Mouse (Mus musculus): Measurements from ENCODE around the gene Cd274. TPM values are rescaled to one million over a fixed set of nuclear protein-coding genes. Genes with fewer than 3 reads are reported as not detected.
"Not testable (repeated sequence)": the region's sequence is repeated elsewhere in the genome, so short reads cannot be mapped to it uniquely, and the experiment has no call there.

The Cd274 gene
- total and polyA plus RNA-seq, 3 experiments: 6.7 to 15.9 (median 7.4) TPM

DNA sequence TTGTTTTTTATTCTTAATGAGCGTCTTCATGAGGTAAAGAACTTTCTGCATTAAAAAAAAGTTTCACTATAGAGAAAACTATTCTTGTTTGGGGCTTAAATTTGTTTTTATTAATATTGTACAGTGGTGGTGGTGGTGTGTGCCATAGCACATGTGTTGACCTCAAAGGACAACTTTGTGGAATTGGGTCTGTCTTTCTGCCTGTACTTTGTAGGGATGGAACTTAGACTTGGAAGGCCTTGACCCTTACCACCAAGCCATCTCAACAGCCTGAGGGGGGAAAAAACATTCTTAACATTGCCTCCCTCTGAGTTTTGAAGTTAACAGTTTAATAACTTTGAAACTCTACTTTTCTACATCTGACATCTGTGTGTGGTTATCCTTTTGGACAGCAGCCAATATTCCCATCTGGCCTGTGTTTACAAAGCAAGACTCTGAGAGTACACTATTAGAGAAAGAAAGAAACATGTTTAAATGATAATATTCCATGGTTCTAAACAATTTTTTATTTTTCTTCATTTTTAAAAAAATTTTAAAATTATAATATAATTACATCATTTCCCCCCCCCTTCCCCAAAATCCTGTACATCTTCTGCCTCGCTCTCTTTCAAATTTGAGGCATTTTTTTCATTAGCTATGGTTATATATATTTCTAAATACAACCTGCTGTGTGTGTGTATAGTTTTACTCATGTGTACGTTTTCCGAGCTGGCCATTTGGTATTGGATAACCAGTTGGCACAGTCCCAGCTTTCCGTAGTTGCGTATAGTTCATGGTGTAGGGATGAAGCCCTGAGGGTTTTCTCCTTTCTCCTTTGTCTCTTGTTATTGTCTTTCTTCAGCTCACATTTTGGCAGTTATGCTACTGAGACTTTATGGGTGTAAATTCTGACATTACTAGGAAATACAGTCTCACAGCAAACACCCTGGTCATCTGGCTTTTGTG, 45.5 kb downstream of the Cd274 start:
- Histone ChIP-seq H3K36me3 (replicated peaks in 1 of 2; ENCODE audit: control insufficient read depth in 1 of 2, insufficient read depth in 1 of 2, low read length in 1 of 2) (no peaks in the 10 kb centered on the region), H3K79me2 (replicated peaks; ENCODE audit: control insufficient read depth, extremely low read depth, insufficient read depth, poor library complexity, severe bottlenecking) (no peaks in the 10 kb centered on the region), H3K4me1 (ENCODE audit: control insufficient read depth in 1 of 2, insufficient read depth in 2 of 2) (peaks cover 9 to 30% of the 10 kb centered on the region in 2 experiments), H3K27ac (ENCODE audit: insufficient read depth, low read depth) (no peak overlapping the region), H3K27me3 (replicated peaks) (no peaks in the 10 kb centered on the region), H3K4me2 (ENCODE audit: insufficient read depth, low read depth, poor library complexity, severe bottlenecking) (no peak overlapping the region), H3K4me3 (replicated peaks in 1 of 3; ENCODE audit: low read depth in 2 of 3, low read length in 2 of 3, poor library complexity in 1 of 3) (no peak overlapping the region), H3K9ac (ENCODE audit: insufficient read depth, low read depth) (no peak overlapping the region), H3K9me3 (replicated peaks; ENCODE audit: low read length) (no peaks in the 10 kb centered on the region)
- no peak for DNase-seq (ENCODE audit: extremely low read depth)
- in situ Hi-C loops (cut with MboI; ENCODE audit: low pct_ligation_motif_present, low pct_unique_long_range_greater_than_20kb, low sequenced_read_pairs) (no loop called here), dilution Hi-C loops (cut with MboI; ENCODE audit: extremely low pct_ligation_motif_present, extremely low pct_unique_long_range_greater_than_20kb, low sequenced_read_pairs) (no loop called here)
- TF ChIP-seq USF2 (conservative IDR thresholded peaks at IDR 0.05; ENCODE audit: low read depth, low read length) (no peak), USF1 (IDR thresholded peaks at IDR 0.05; ENCODE audit: low read depth, low read length) (no peak), BHLHE40 (IDR thresholded peaks at IDR 0.05; ENCODE audit: low read depth, low read length) (no peak), SMC3 (IDR thresholded peaks at IDR 0.05; ENCODE audit: low read depth, low read length) (no peak), TBP (conservative IDR thresholded peaks at IDR 0.05; ENCODE audit: low read depth, low read length) (no peak), CHD1 (IDR thresholded peaks at IDR 0.05; ENCODE audit: low read depth, low read length) (no peak), ZMIZ1 (IDR thresholded peaks at IDR 0.05; ENCODE audit: low read depth, low read length) (no peak), MXI1 (IDR thresholded peaks at IDR 0.05; ENCODE audit: low read depth, low read length) (no peak), CHD2 (IDR thresholded peaks at IDR 0.05; ENCODE audit: low read length) (no peak), PAX5 (IDR thresholded peaks at IDR 0.05; ENCODE audit: low read length) (no peak), CTCF (conservative IDR thresholded peaks at IDR 0.05 in 1 of 2, IDR thresholded peaks at IDR 0.05 in 1 of 2; ENCODE audit: low read depth in 2 of 2, low read length in 2 of 2) (no peak), MAFK (IDR thresholded peaks at IDR 0.05; ENCODE audit: insufficient replicate concordance, low read length) (no peak), RCOR1 (conservative IDR thresholded peaks at IDR 0.05; ENCODE audit: low read depth, low read length) (no peak)

DNA sequence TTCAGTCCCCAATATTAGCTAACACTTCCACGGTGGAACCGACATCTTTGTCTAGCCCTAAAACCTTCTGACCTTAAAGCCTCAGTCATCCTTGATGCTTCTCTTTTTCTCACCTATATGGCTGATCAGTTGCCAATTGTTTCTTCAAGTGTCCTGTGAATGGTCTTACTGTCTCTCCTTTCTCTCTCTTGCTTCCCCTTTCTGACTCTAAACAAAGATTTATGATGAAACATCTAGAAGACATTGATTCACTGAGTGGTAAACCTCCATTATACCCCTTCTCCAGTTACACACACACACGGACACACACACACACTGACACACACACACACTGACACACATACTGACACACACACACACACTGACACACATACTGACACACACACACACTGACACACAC, 47.3 kb downstream of the Cd274 start:
- H3K27me3 ChIP-seq (replicated peaks): no peaks in the 10 kb centered on the region
- H3K4me1 ChIP-seq (ENCODE audit: control insufficient read depth in 1 of 2, insufficient read depth in 2 of 2): peaks cover 13 to 44% of the 10 kb centered on the region in 2 experiments
- no peak for DNase-seq (ENCODE audit: extremely low read depth)
- H3K4me3 ChIP-seq (replicated peaks in 1 of 3; ENCODE audit: low read depth in 2 of 3, low read length in 2 of 3, poor library complexity in 1 of 3): peak overlapping the region in 1 of 3 experiments; percentile 52
- no peaks in the 10 kb centered on the region for H3K9me3 ChIP-seq (replicated peaks; ENCODE audit: low read length)
- H3K9ac ChIP-seq (ENCODE audit: insufficient read depth, low read depth): no peak overlapping the region
- H3K4me2 ChIP-seq (ENCODE audit: insufficient read depth, low read depth, poor library complexity, severe bottlenecking): no peak overlapping the region
- TF ChIP-seq ZNF384 (IDR thresholded peaks at IDR 0.05; ENCODE audit: low read depth, low read length) (no peak), PAX5 (IDR thresholded peaks at IDR 0.05; ENCODE audit: low read length) (no peak), MAX (IDR thresholded peaks at IDR 0.05; ENCODE audit: low read length) (no peak), NELFE (IDR thresholded peaks at IDR 0.05; ENCODE audit: low read depth, low read length) (no peak), GABPA (IDR thresholded peaks at IDR 0.05; ENCODE audit: insufficient replicate concordance, low read depth, low read length) (no peak), CTCF (conservative IDR thresholded peaks at IDR 0.05 in 1 of 2, IDR thresholded peaks at IDR 0.05 in 1 of 2; ENCODE audit: low read depth in 2 of 2, low read length in 2 of 2) (no peak)
- in situ Hi-C loops (cut with MboI; ENCODE audit: low pct_ligation_motif_present, low pct_unique_long_range_greater_than_20kb, low sequenced_read_pairs): no loop called here
- no peaks in the 10 kb centered on the region for H3K36me3 ChIP-seq (replicated peaks in 1 of 2; ENCODE audit: control insufficient read depth in 1 of 2, insufficient read depth in 1 of 2, low read length in 1 of 2)
- no peak overlapping the region for H3K27ac ChIP-seq (ENCODE audit: insufficient read depth, low read depth)
- no peaks in the 10 kb centered on the region for H3K79me2 ChIP-seq (replicated peaks; ENCODE audit: control insufficient read depth, extremely low read depth, insufficient read depth, poor library complexity, severe bottlenecking)
- dilution Hi-C loops (cut with MboI; ENCODE audit: extremely low pct_ligation_motif_present, extremely low pct_unique_long_range_greater_than_20kb, low sequenced_read_pairs): no loop called here

DNA sequence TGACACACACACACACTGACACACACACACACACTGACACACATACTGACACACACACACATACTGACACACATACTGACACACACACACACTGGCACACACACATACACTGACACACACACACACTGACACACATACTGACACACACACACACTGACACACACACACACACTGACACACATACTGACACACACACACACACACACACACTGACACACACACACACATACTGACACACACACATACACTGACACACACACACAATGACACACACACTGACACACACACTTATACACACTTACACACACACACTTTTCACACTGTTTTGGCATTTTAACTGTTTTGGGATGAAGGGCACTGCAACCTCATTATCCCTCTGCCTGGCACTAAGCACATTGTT, 47.7 kb downstream of the Cd274 start:
- Histone ChIP-seq H3K4me1 (ENCODE audit: control insufficient read depth in 1 of 2, insufficient read depth in 2 of 2) (peaks cover 13 to 48% of the 10 kb centered on the region in 2 experiments), H3K4me3 (replicated peaks in 1 of 3; ENCODE audit: low read depth in 2 of 3, low read length in 2 of 3, poor library complexity in 1 of 3) (peak overlapping the region in 1 of 3 experiments; percentile 52)
- H3K27me3 ChIP-seq (replicated peaks); DNase-seq (ENCODE audit: extremely low read depth); H3K9me3 ChIP-seq (replicated peaks; ENCODE audit: low read length); H3K27ac ChIP-seq (ENCODE audit: insufficient read depth, low read depth); H3K79me2 ChIP-seq (replicated peaks; ENCODE audit: control insufficient read depth, extremely low read depth, insufficient read depth, poor library complexity, severe bottlenecking); H3K4me2 ChIP-seq (ENCODE audit: insufficient read depth, low read depth, poor library complexity, severe bottlenecking); H3K9ac ChIP-seq (ENCODE audit: insufficient read depth, low read depth); H3K36me3 ChIP-seq (replicated peaks in 1 of 2; ENCODE audit: control insufficient read depth in 1 of 2, insufficient read depth in 1 of 2, low read length in 1 of 2); in situ Hi-C loops (cut with MboI; ENCODE audit: low pct_ligation_motif_present, low pct_unique_long_range_greater_than_20kb, low sequenced_read_pairs); dilution Hi-C loops (cut with MboI; ENCODE audit: extremely low pct_ligation_motif_present, extremely low pct_unique_long_range_greater_than_20kb, low sequenced_read_pairs): not testable (repeated sequence)
